Mouse (Mus musculus) intestine, embryonic 15.5 days (tissue): ENCODE measurements around the gene Acot2. TPM values are rescaled to one million over a fixed set of nuclear protein-coding genes. Genes with fewer than 3 reads are reported as not detected.
"Not testable (repeated sequence)": the region's sequence is repeated elsewhere in the genome, so short reads cannot be mapped to it uniquely, and the experiment has no call there.

Source experiments
- ATAC-seq: fragments of 200-750 bp; cut with Nextera tagmentation; 2 replicates; pipeline ENCODE4 v1.8.0; 2017; ENCODE audit warnings: moderate TSS enrichment, moderate library complexity
- H3K27ac ChIP-seq: fragments of 300-500 bp; sonication (generic); 2 replicates; pipeline ENCODE4 v1.5.1; 2015; ENCODE audit warnings: mild to moderate bottlenecking, inconsistent platforms
- H3K27me3 ChIP-seq: fragments of 300-500 bp; sonication (generic); replicated peaks from 2 replicates; pipeline ENCODE4 v1.6.1; 2015; ENCODE audit warnings: inconsistent platforms
- H3K36me3 ChIP-seq: fragments of 300-500 bp; sonication (generic); 2 replicates; pipeline ENCODE4 v1.6.1; 2015; ENCODE audit warnings: inconsistent platforms
- H3K4me1 ChIP-seq: fragments of 300-500 bp; sonication (generic); replicated peaks from 2 replicates; pipeline ENCODE4 v1.6.1; 2015; ENCODE audit warnings: inconsistent platforms
- H3K4me2 ChIP-seq: fragments of 300-500 bp; sonication (generic); replicated peaks from 2 replicates; pipeline ENCODE4 v1.6.1; 2015; ENCODE audit warnings: mild to moderate bottlenecking, inconsistent platforms
- H3K4me3 ChIP-seq: fragments of 300-500 bp; sonication (generic); replicated peaks from 2 replicates; pipeline ENCODE4 v1.5.1; 2015; ENCODE audit warnings: inconsistent platforms
- H3K9ac ChIP-seq: fragments of 300-500 bp; sonication (generic); 2 replicates; pipeline ENCODE4 v1.6.1; 2015; ENCODE audit warnings: inconsistent platforms
- H3K9me3 ChIP-seq: fragments of 300-500 bp; sonication (generic); 2 replicates; pipeline ENCODE4 v1.6.1; 2016; ENCODE audit warnings: inconsistent platforms
- WGBS: fragments of 180-500 bp; shearing (Covaris S2); methylation state at CpG from one replicate; pipeline ENCODE4 v1.1.7; 2015; 5-methylcytosine and 5-hydroxymethylcytosine counted together
- polyA plus RNA-seq: library from polyadenylated mRNA; unstranded; fragments of >200 nt; fragmentation: Nextera tagmentation; extraction: Ambion mirVana; gene quantifications from 2 replicates; pipeline ENCODE4 v1.2.1, GENCODE M21; 2015

The Acot2 gene
- polyA plus RNA-seq = 34.3 and 35.8 TPM in 2 replicates

DNA sequence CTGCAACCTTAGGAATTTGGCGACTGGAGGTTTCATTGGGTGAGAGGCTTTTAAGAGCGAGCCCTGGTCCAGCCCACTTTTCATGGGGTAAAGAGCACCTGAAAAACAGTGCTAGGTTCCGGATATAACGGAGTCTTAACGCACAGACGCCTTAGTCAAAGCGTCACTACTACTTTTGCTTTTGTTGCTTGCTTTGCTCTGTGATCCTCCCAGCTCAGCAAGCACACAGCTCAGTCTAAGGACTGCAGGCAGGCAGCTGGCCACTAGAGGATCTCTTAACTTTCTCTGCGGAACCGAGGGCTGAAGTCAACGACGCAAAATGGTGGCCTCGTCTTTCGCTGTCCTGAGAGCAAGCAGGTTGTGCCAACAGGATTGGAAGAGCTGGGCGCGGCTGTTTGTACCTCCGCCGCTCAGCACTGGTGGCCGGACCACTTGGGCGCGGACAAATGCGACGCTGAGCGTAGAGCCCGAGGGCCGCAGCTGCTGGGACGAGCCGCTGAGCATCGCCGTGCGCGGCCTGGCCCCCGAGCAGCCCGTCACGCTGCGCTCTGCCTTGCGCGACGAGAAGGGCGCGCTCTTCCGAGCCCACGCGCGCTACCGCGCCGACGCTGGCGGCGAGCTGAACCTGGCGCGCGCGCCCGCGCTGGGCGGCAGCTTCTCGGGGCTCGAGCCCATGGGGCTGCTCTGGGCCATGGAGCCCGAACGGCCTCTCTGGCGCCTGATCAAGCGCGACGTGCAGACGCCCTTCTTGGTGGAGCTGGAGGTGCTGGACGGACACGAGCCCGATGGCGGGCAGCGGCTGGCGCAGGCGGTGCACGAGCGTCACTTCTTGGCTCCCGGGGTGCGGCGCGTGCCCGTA, at the start of gene Acot2:
TSS of gene Acot2 (plus strand) at position 279 of the 859 bp plus-strand sequence.
- Histone ChIP-seq H3K9ac (peak within 1 kb of the TSS; percentile 72), H3K36me3 (no peaks in the 10 kb centered on the region), H3K4me2 (peak within 1 kb of the TSS; percentile 63), H3K4me3 (peak within 1 kb of the TSS; percentile 63), H3K9me3 (no peaks in the 10 kb centered on the region), H3K27me3 (no peaks in the 10 kb centered on the region), H3K4me1 (peaks cover 3% of the 10 kb centered on the region), H3K27ac (peak within 1 kb of the TSS; percentile 94)
- WGBS = under 1% methylated on average over 80 of the region's 80 CpGs
- peak; percentile 92 for ATAC-seq

GRCm38 (mm10) chr12:83938592-83938991, 49.1 kb upstream of the Acot2 start:
- not testable (repeated sequence) for H3K4me1 ChIP-seq, H3K9ac ChIP-seq, H3K9me3 ChIP-seq, H3K36me3 ChIP-seq, H3K27ac ChIP-seq, ATAC-seq, H3K4me3 ChIP-seq, H3K27me3 ChIP-seq, H3K4me2 ChIP-seq
- WGBS = 20% methylated on average over 1 of the region's 1 CpGs

- Histone ChIP-seq H3K9me3 (no peaks in the 10 kb centered on the region), H3K4me3 (no peak overlapping the region), H3K4me2 (no peak overlapping the region), H3K36me3 (no peaks in the 10 kb centered on the region), H3K9ac (no peak overlapping the region), H3K27me3 (no peaks in the 10 kb centered on the region), H3K4me1 (no peaks in the 10 kb centered on the region), H3K27ac (no peak overlapping the region)
- WGBS = 73% methylated on average over 2 of the region's 2 CpGs
- ATAC-seq = no peak
These were observed 48.3 kb upstream of the Acot2 start for GRCm38 (mm10) chr12:83939332-83939731.

DNA sequence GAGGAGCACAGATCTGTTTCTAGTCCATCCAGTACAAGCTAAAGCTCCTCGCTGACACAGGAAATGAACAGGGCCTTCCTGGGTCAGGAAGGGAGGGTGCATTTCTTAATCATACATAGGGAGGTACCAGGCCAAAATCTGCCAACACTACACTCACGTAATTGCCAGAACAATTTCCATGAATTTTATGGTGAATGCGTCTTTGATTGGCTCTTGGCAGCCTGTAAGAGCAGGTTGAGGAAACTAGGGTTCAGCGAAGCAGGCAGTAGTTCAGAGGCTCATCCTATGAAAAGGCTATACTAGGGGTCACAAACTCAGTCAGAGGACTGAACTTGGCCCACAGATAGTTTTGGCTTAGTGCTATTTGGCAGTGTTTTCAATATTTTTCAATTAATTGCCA, 47.6 kb upstream of the Acot2 start:
- Histone ChIP-seq H3K9ac (no peak overlapping the region), H3K4me2 (no peak overlapping the region), H3K4me3 (no peak overlapping the region), H3K9me3 (no peaks in the 10 kb centered on the region), H3K27me3 (no peaks in the 10 kb centered on the region), H3K4me1 (no peaks in the 10 kb centered on the region), H3K27ac (no peak overlapping the region), H3K36me3 (no peaks in the 10 kb centered on the region)
- no peak for ATAC-seq
- 74% methylated on average over 4 of the region's 4 CpGs for WGBS

- no peak for ATAC-seq
- Histone ChIP-seq H3K27ac (no peak overlapping the region), H3K4me2 (no peak overlapping the region), H3K27me3 (no peaks in the 10 kb centered on the region), H3K4me1 (no peaks in the 10 kb centered on the region), H3K9me3 (no peaks in the 10 kb centered on the region), H3K36me3 (no peaks in the 10 kb centered on the region), H3K9ac (no peak overlapping the region), H3K4me3 (no peak overlapping the region)
- WGBS = 63% methylated on average over 3 of the region's 3 CpGs
These were observed 45.7 kb upstream of the Acot2 start for GRCm38 (mm10) chr12:83941938-83942337.

- no peak overlapping the region for H3K9ac ChIP-seq
- H3K36me3 ChIP-seq = no peaks in the 10 kb centered on the region
- peaks cover 16% of the 10 kb centered on the region for H3K4me1 ChIP-seq
- no peaks in the 10 kb centered on the region for H3K27me3 ChIP-seq
- ATAC-seq = no peak
- H3K9me3 ChIP-seq = no peaks in the 10 kb centered on the region
- WGBS = 78% methylated on average over 8 of the region's 8 CpGs
- H3K4me3 ChIP-seq = no peak overlapping the region
- H3K4me2 ChIP-seq = no peak overlapping the region
- H3K27ac ChIP-seq = no peak overlapping the region
These were observed 40.3 kb upstream of the Acot2 start for GRCm38 (mm10) chr12:83947260-83947811.

- H3K9ac ChIP-seq = no peak overlapping the region
- no peaks in the 10 kb centered on the region for H3K9me3 ChIP-seq
- no peak overlapping the region for H3K4me3 ChIP-seq
- no peak overlapping the region for H3K4me2 ChIP-seq
- H3K27ac ChIP-seq = no peak overlapping the region
- ATAC-seq = no peak
- H3K36me3 ChIP-seq = no peaks in the 10 kb centered on the region
- H3K27me3 ChIP-seq = no peaks in the 10 kb centered on the region
- 67% methylated on average over 4 of the region's 4 CpGs for WGBS
- peaks cover 20% of the 10 kb centered on the region for H3K4me1 ChIP-seq
These were observed 38.6 kb upstream of the Acot2 start for GRCm38 (mm10) chr12:83949043-83949442.

- no peaks in the 10 kb centered on the region for H3K27me3 ChIP-seq
- no peaks in the 10 kb centered on the region for H3K36me3 ChIP-seq
- peak overlapping the region; percentile 90 for H3K9ac ChIP-seq
- peak overlapping the region; percentile 94 for H3K4me2 ChIP-seq
- no peaks in the 10 kb centered on the region for H3K9me3 ChIP-seq
- peak overlapping the region; percentile 93 for H3K4me3 ChIP-seq
- H3K4me1 ChIP-seq = peaks cover 20% of the 10 kb centered on the region
- H3K27ac ChIP-seq = no peak overlapping the region
- ATAC-seq = 0 out of 2 replicates have a peak, but pooled peaks have one; percentile 10
- WGBS = 25% methylated on average over 11 of the region's 11 CpGs
These were observed 37.7 kb upstream of the Acot2 start for GRCm38 (mm10) chr12:83949776-83950492.

GRCm38 (mm10) chr12:83950493-83950839, 37.2 kb upstream of the Acot2 start, which contains the start of gene Riox1:
Gene Riox1 (plus strand): TSS chr12:83950608.
- Histone ChIP-seq H3K4me3 (peak within 1 kb of the TSS; percentile 93), H3K27ac (peak within 1 kb of the TSS; percentile 86), H3K27me3 (no peaks in the 10 kb centered on the region), H3K9me3 (no peaks in the 10 kb centered on the region), H3K4me1 (peaks cover 20% of the 10 kb centered on the region), H3K9ac (peak within 1 kb of the TSS; percentile 90), H3K4me2 (peak within 1 kb of the TSS; percentile 94), H3K36me3 (no peaks in the 10 kb centered on the region)
- under 1% methylated on average over 37 of the region's 37 CpGs for WGBS
- ATAC-seq = peak; percentile 95

DNA sequence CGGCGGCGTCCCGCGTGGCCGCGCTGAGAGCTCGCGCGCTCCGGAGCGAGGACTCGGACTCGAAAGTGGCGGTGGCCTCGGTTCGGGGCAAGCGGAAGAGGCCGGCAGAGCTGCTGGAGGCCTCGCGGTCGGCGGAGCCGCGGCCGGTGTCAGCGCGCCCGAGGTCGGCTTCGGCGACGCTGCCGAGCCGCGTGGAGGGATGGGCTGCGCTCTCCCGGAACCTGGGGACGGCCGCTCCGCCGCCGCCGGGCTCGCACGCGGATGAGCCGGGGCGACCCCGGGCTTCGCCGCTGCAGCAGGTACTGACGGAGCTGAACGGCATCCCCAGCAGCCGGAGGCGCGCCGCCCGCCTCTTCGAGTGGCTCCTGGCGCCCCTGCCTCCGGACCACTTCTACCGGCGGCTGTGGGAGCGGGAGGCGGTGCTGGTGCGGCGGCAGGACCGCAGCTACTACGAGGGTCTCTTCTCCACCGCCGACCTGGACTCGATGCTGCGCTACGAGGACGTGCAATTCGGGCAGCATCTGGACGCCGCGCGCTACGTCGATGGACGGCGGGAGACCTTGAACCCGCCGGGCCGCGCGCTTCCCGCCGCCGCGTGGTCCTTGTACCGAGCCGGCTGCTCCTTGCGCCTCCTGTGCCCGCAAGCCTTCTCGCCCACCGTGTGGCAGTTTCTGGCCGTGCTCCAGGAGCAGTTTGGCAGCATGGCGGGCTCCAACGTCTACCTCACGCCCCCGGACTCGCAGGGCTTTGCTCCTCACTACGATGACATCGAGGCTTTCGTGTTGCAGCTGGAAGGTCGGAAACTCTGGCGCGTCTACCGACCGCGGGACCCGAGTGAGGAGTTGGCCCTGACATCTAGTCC, 36.6 kb upstream of the Acot2 start:
- H3K9ac ChIP-seq = peak overlapping the region; percentile 90
- no peaks in the 10 kb centered on the region for H3K36me3 ChIP-seq
- under 1% methylated on average over 116 of the region's 116 CpGs for WGBS
- peaks cover 20% of the 10 kb centered on the region for H3K4me1 ChIP-seq
- peak overlapping the region; percentile 86 for H3K27ac ChIP-seq
- H3K4me2 ChIP-seq = peak overlapping the region; percentile 94
- ATAC-seq = peak; percentile 68
- H3K27me3 ChIP-seq = no peaks in the 10 kb centered on the region
- H3K9me3 ChIP-seq = no peaks in the 10 kb centered on the region
- H3K4me3 ChIP-seq = peak overlapping the region; percentile 93

DNA sequence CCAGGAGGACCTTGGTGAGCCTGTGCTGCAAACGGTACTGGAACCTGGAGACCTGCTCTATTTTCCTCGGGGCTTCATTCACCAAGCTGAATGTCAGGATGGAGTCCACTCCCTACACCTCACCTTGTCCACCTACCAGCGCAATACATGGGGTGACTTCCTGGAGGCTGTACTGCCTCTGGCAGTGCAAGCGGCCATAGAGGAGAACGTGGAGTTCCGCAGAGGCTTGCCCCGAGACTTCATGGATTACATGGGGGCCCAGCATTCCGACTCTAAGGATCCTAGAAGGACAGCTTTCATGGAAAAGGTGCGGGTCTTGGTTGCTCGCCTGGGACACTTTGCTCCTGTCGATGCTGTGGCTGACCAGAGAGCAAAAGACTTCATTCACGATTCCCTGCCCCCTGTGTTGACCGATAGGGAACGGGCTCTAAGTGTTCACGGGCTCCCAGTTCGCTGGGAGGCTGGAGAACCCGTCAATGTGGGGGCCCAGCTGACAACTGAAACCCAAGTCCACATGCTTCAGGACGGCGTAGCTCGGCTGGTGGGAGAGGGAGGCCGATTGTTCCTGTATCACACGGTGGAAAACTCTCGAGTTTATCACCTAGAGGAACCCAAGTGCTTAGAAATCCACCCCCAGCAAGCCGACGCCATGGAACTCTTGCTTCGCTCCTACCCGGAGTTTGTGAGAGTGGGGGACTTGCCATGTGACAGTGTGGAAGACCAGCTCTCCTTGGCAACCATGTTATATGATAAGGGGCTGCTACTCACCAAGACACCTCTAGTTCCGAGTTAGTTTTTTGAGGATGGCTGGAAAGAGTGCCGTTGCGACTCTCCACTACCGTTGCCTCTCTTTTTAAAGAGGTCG, 35.7 kb upstream of the Acot2 start:
- H3K4me1 ChIP-seq = peaks cover 20% of the 10 kb centered on the region
- H3K4me2 ChIP-seq = peak overlapping the region; percentile 94
- no peaks in the 10 kb centered on the region for H3K9me3 ChIP-seq
- no peaks in the 10 kb centered on the region for H3K27me3 ChIP-seq
- peak overlapping the region; percentile 86; the same call in 1 of the 2 replicates for H3K27ac ChIP-seq
- ATAC-seq = peak; percentile 25
- peak overlapping the region; percentile 93 for H3K4me3 ChIP-seq
- peak overlapping the region; percentile 90 for H3K9ac ChIP-seq
- no peaks in the 10 kb centered on the region for H3K36me3 ChIP-seq
- WGBS = 55% methylated on average over 32 of the region's 32 CpGs
